Mouse (Mus musculus): ENCODE measurements at regions not wholly inside any gene's neighbourhood (a gene's known extent, or its start where the extent isn't known, plus 50 kb on each side); places are given as distances from the start of the nearest gene placed in this dataset.

GRCm38 (mm10) chr15:60993394-60993793 lies 70.6 kb upstream of the A1bg start:
- TF ChIP-seq POLR2A (IDR thresholded peaks at IDR 0.05; ENCODE audit: extremely low read depth, insufficient read depth, low read length) (no peak), CTCF (IDR thresholded peaks at IDR 0.05; ENCODE audit: low read depth, low read length) (no peak)
- H3K27ac ChIP-seq (replicated peaks; ENCODE audit: insufficient read depth, low read depth, low read length): no peak overlapping the region
- no peaks in the 10 kb centered on the region for H3K36me3 ChIP-seq (ENCODE audit: control insufficient read depth, insufficient read depth, low read length)
- peak; percentile 68 for DNase-seq (ENCODE audit: extremely low read depth, low read depth, low spot score)
- H3K4me3 ChIP-seq (ENCODE audit: insufficient read depth, low read depth, low read length): no peak overlapping the region
- H3K4me1 ChIP-seq (ENCODE audit: control insufficient read depth, insufficient read depth, low read length): peaks cover 14% of the 10 kb centered on the region
- no peaks in the 10 kb centered on the region for H3K27me3 ChIP-seq (ENCODE audit: control insufficient read depth, insufficient read depth, low read length)
- 90% methylated on average over 2 of the region's 2 CpGs for WGBS
- no peak overlapping the region for H3K9ac ChIP-seq (ENCODE audit: low read depth, low read length)
- no peaks in the 10 kb centered on the region for H3K79me2 ChIP-seq (ENCODE audit: control insufficient read depth, insufficient read depth, low read length)

GRCm38 (mm10) chr15:60982576-60982975 lies 59.8 kb upstream of the A1bg start:
- no peak for DNase-seq (ENCODE audit: extremely low read depth, low read depth, low spot score)
- H3K4me1 ChIP-seq (ENCODE audit: control insufficient read depth, insufficient read depth, low read length): no peaks in the 10 kb centered on the region
- no peak for TF ChIP-seq CTCF (IDR thresholded peaks at IDR 0.05; ENCODE audit: low read depth, low read length)
- TF ChIP-seq POLR2A (IDR thresholded peaks at IDR 0.05; ENCODE audit: extremely low read depth, insufficient read depth, low read length): no peak
- H3K27me3 ChIP-seq (ENCODE audit: control insufficient read depth, insufficient read depth, low read length): no peaks in the 10 kb centered on the region
- no peaks in the 10 kb centered on the region for H3K36me3 ChIP-seq (ENCODE audit: control insufficient read depth, insufficient read depth, low read length)
- no peak overlapping the region for H3K4me3 ChIP-seq (ENCODE audit: insufficient read depth, low read depth, low read length)
- H3K9ac ChIP-seq (ENCODE audit: low read depth, low read length): no peak overlapping the region
- no peak overlapping the region for H3K27ac ChIP-seq (replicated peaks; ENCODE audit: insufficient read depth, low read depth, low read length)
- no peaks in the 10 kb centered on the region for H3K79me2 ChIP-seq (ENCODE audit: control insufficient read depth, insufficient read depth, low read length)
- WGBS: 86% methylated on average over 2 of the region's 2 CpGs

All from liver, adult 2 months (tissue).